Comparison of ENCODE assay signal across 20 mouse cellular contexts in the genomic region with DNA sequence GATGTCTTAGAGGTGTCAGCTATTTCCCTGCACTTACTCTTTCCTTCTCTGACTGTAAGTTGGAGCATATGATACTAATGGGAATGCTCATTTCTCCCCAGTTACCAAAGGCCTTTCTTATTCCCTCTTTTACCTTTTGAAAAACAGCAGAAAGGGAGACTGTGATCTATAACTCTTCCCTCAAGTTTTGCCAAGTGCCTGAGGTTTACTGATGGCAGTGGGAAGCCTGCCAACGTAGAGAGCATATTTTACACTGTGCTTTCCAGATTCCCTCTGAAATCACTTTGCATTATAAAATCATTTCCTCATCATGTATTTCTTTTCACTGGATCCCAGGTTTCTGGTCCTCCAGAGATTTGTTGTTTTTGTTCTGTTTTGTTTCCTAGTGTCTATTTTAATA.
DNase-seq lines count a peak whose midpoint lies in the region; ATAC-seq and TF ChIP-seq lines count a peak whose summit lies in the region.
"Had no signal": no experiment of that assay in that cellular context is flagged by ENCODE, and none has a peak within 500 bp of the region (broad histone marks: within the 10 kb centered on the region; RNA-seq: fewer than 3 reads in every experiment).

No protein-coding gene starts in this region.

- no peaks in the 10 kb centered on the region for H3K27me3 ChIP-seq in embryonic facial prominence, embryonic 14.5 days (replicated peaks; ENCODE audit: control insufficient read depth, insufficient read depth, low read length)
- no peaks in the 10 kb centered on the region for H3K27me3 ChIP-seq in embryonic facial prominence, embryonic 10.5 days (replicated peaks; ENCODE audit: low read depth, poor library complexity, severe bottlenecking)
- H3K27me3 ChIP-seq in hindbrain, postnatal 0 days (ENCODE audit: insufficient read depth, low read length), result no peaks in the 10 kb centered on the region
- no peaks in the 10 kb centered on the region for H3K27me3 ChIP-seq in hindbrain, embryonic 14.5 days (ENCODE audit: control insufficient read depth, insufficient read depth, low read length)
- H3K27me3 ChIP-seq in stomach, embryonic 15.5 days (replicated peaks), result no peaks in the 10 kb centered on the region
- no peaks in the 10 kb centered on the region for H3K27me3 ChIP-seq in stomach, postnatal 0 days (ENCODE audit: control insufficient read depth, insufficient read depth, low read length)
- H3K27me3 ChIP-seq: embryonic facial prominence, embryonic 12.5 days; forebrain, embryonic 13.5 days; heart, embryonic 13.5 days had no signal

- H3K9ac ChIP-seq in embryonic facial prominence, embryonic 14.5 days (ENCODE audit: low read depth, low read length), result no peak overlapping the region
- H3K9ac ChIP-seq in hindbrain, postnatal 0 days (replicated peaks; ENCODE audit: low read length), result no peak overlapping the region
- no peak overlapping the region for H3K9ac ChIP-seq in hindbrain, embryonic 14.5 days
- H3K9ac ChIP-seq in stomach, embryonic 15.5 days, result no peak overlapping the region
- H3K9ac ChIP-seq in stomach, postnatal 0 days (ENCODE audit: low read length), result no peak overlapping the region
- H3K9ac ChIP-seq: embryonic facial prominence, embryonic 12.5 days; forebrain, embryonic 13.5 days; heart, embryonic 13.5 days had no signal

- H3K4me3 ChIP-seq in embryonic facial prominence, embryonic 14.5 days (ENCODE audit: low read depth, low read length), result no peak overlapping the region
- no peak overlapping the region for H3K4me3 ChIP-seq in embryonic facial prominence, embryonic 10.5 days
- no peak overlapping the region for H3K4me3 ChIP-seq in hindbrain, postnatal 0 days (ENCODE audit: low read length)
- no peak overlapping the region for H3K4me3 ChIP-seq in hindbrain, embryonic 14.5 days (replicated peaks; ENCODE audit: low read length)
- no peak overlapping the region for H3K4me3 ChIP-seq in stomach, embryonic 15.5 days (replicated peaks)
- no peak overlapping the region for H3K4me3 ChIP-seq in stomach, postnatal 0 days (ENCODE audit: low read depth, low read length)
- no peak overlapping the region for H3K4me3 ChIP-seq in embryonic fibroblast, embryonic 13.5 days (ENCODE audit: insufficient read depth, low read length)
- H3K4me3 ChIP-seq: embryonic facial prominence, embryonic 12.5 days; forebrain, embryonic 13.5 days; heart, embryonic 13.5 days had no signal

- no peak overlapping the region for H3K27ac ChIP-seq in embryonic facial prominence, embryonic 14.5 days (replicated peaks; ENCODE audit: low read depth, low read length)
- no peak overlapping the region for H3K27ac ChIP-seq in embryonic facial prominence, embryonic 10.5 days (replicated peaks)
- no peak overlapping the region for H3K27ac ChIP-seq in hindbrain, postnatal 0 days
- no peak overlapping the region for H3K27ac ChIP-seq in hindbrain, embryonic 14.5 days
- no peak overlapping the region for H3K27ac ChIP-seq in stomach, embryonic 15.5 days
- H3K27ac ChIP-seq in stomach, postnatal 0 days (replicated peaks), result no peak overlapping the region
- H3K27ac ChIP-seq in embryonic fibroblast, embryonic 13.5 days (ENCODE audit: insufficient read depth, low read length), result peak overlapping the region; percentile 26; the same call in 1 of the 2 replicates
- H3K27ac ChIP-seq: embryonic facial prominence, embryonic 12.5 days; forebrain, embryonic 13.5 days; heart, embryonic 13.5 days had no signal

- no peaks in the 10 kb centered on the region for H3K9me3 ChIP-seq in embryonic facial prominence, embryonic 14.5 days (ENCODE audit: control insufficient read depth, low read length)
- no peaks in the 10 kb centered on the region for H3K9me3 ChIP-seq in embryonic facial prominence, embryonic 10.5 days
- no peaks in the 10 kb centered on the region for H3K9me3 ChIP-seq in hindbrain, postnatal 0 days (ENCODE audit: low read length)
- no peaks in the 10 kb centered on the region for H3K9me3 ChIP-seq in hindbrain, embryonic 14.5 days (ENCODE audit: control insufficient read depth, low read length)
- no peaks in the 10 kb centered on the region for H3K9me3 ChIP-seq in stomach, embryonic 15.5 days
- no peaks in the 10 kb centered on the region for H3K9me3 ChIP-seq in stomach, postnatal 0 days (ENCODE audit: control insufficient read depth, low read length)
- H3K9me3 ChIP-seq: embryonic facial prominence, embryonic 12.5 days; forebrain, embryonic 13.5 days; heart, embryonic 13.5 days had no signal

- TF ChIP-seq EP300 in stomach, postnatal 0 days (optimal IDR thresholded peaks at IDR 0.05), result no peak

- TF ChIP-seq POLR2A in embryonic fibroblast, embryonic 13.5 days (IDR thresholded peaks at IDR 0.05; ENCODE audit: low read depth, low read length), result no peak

- peak; percentile 73 for DNase-seq in embryonic facial prominence, embryonic 14.5 days (ENCODE audit: low spot score)
- no peak for DNase-seq in embryonic facial prominence, embryonic 10.5 days (ENCODE audit: low spot score)
- DNase-seq in hindbrain, postnatal 0 days (ENCODE audit: low spot score), result peak; percentile 20
- no peak for DNase-seq in hindbrain, embryonic 14.5 days (ENCODE audit: low spot score)
- no peak for DNase-seq in stomach, postnatal 0 days (ENCODE audit: low spot score)
- DNase-seq in MN1 (ENCODE audit: low spot score), result no peak
- DNase-seq: cerebellum, adult 11 months; cerebellum, adult 8-10 months; cerebellum, postnatal 14 days; embryo, embryonic 11 days; gastrocnemius, postnatal 36 days; heart, adult 11 months; heart, postnatal 36 days; kidney, adult 11 months had no signal

- WGBS in embryonic facial prominence, embryonic 14.5 days, result 45% methylated on average over 1 of the region's 1 CpGs
- WGBS in embryonic facial prominence, embryonic 10.5 days, result 87% methylated on average over 1 of the region's 1 CpGs
- 34% methylated on average over 1 of the region's 1 CpGs for WGBS in hindbrain, postnatal 0 days
- 42% methylated on average over 1 of the region's 1 CpGs for WGBS in hindbrain, embryonic 14.5 days
- 29% methylated on average over 1 of the region's 1 CpGs for WGBS in stomach, embryonic 15.5 days
- WGBS in stomach, postnatal 0 days, result 28% methylated on average over 1 of the region's 1 CpGs

- H3K36me3 ChIP-seq in embryonic facial prominence, embryonic 14.5 days (ENCODE audit: control insufficient read depth, insufficient read depth, low read length), result no peaks in the 10 kb centered on the region
- H3K36me3 ChIP-seq in embryonic facial prominence, embryonic 10.5 days (replicated peaks), result no peaks in the 10 kb centered on the region
- no peaks in the 10 kb centered on the region for H3K36me3 ChIP-seq in hindbrain, postnatal 0 days (ENCODE audit: insufficient read depth, low read length)
- no peaks in the 10 kb centered on the region for H3K36me3 ChIP-seq in hindbrain, embryonic 14.5 days (replicated peaks; ENCODE audit: control insufficient read depth, insufficient read depth)
- no peaks in the 10 kb centered on the region for H3K36me3 ChIP-seq in stomach, embryonic 15.5 days
- H3K36me3 ChIP-seq in stomach, postnatal 0 days (ENCODE audit: control insufficient read depth, insufficient read depth, low read length), result no peaks in the 10 kb centered on the region
- H3K36me3 ChIP-seq: embryonic facial prominence, embryonic 12.5 days; heart, embryonic 13.5 days had no signal

- no peak overlapping the region for H3K4me2 ChIP-seq in embryonic facial prominence, embryonic 14.5 days (ENCODE audit: low read depth, low read length)
- H3K4me2 ChIP-seq in hindbrain, postnatal 0 days (ENCODE audit: low read depth, low read length), result no peak overlapping the region
- no peak overlapping the region for H3K4me2 ChIP-seq in hindbrain, embryonic 14.5 days (replicated peaks)
- no peak overlapping the region for H3K4me2 ChIP-seq in stomach, embryonic 15.5 days
- H3K4me2 ChIP-seq in stomach, postnatal 0 days (replicated peaks; ENCODE audit: low read depth), result no peak overlapping the region
- H3K4me2 ChIP-seq: embryonic facial prominence, embryonic 12.5 days; forebrain, embryonic 13.5 days; heart, embryonic 13.5 days had no signal

- no peak for TF ChIP-seq CTCF in hindbrain, postnatal 0 days (IDR thresholded peaks at IDR 0.05; ENCODE audit: low read depth)
- no peak for TF ChIP-seq CTCF in stomach, postnatal 0 days (IDR thresholded peaks at IDR 0.05; ENCODE audit: low read depth)
- TF ChIP-seq CTCF in embryonic fibroblast, embryonic 13.5 days (IDR thresholded peaks at IDR 0.05; ENCODE audit: borderline replicate concordance, insufficient read depth, low read length), result no peak

- no peak for ATAC-seq in embryonic facial prominence, embryonic 14.5 days (ENCODE audit: low read depth)
- ATAC-seq in hindbrain, postnatal 0 days, result no peak
- ATAC-seq in hindbrain, embryonic 14.5 days (ENCODE audit: low FRiP score), result no peak
- ATAC-seq in stomach, embryonic 15.5 days (ENCODE audit: insufficient read depth, low FRiP score, low read depth), result peak; percentile 7; the same call in 1 of the 2 replicates
- ATAC-seq in stomach, postnatal 0 days (ENCODE audit: low FRiP score, low TSS enrichment), result no peak
- ATAC-seq: forebrain, embryonic 13.5 days; hindbrain, embryonic 16.5 days had no signal

- no peaks in the 10 kb centered on the region for H3K4me1 ChIP-seq in embryonic facial prominence, embryonic 14.5 days (ENCODE audit: control insufficient read depth, insufficient read depth, low read length)
- no peaks in the 10 kb centered on the region for H3K4me1 ChIP-seq in embryonic facial prominence, embryonic 10.5 days
- no peaks in the 10 kb centered on the region for H3K4me1 ChIP-seq in hindbrain, postnatal 0 days (ENCODE audit: insufficient read depth, low read length)
- no peaks in the 10 kb centered on the region for H3K4me1 ChIP-seq in hindbrain, embryonic 14.5 days (replicated peaks; ENCODE audit: control insufficient read depth, insufficient read depth, low read length)
- H3K4me1 ChIP-seq in stomach, embryonic 15.5 days, result no peaks in the 10 kb centered on the region
- no peaks in the 10 kb centered on the region for H3K4me1 ChIP-seq in stomach, postnatal 0 days (replicated peaks; ENCODE audit: control insufficient read depth, insufficient read depth)
- no peaks in the 10 kb centered on the region for H3K4me1 ChIP-seq in embryonic fibroblast, embryonic 13.5 days (ENCODE audit: control insufficient read depth, insufficient read depth, low read length)
- H3K4me1 ChIP-seq: embryonic facial prominence, embryonic 12.5 days; heart, embryonic 13.5 days had no signal

Comparison
In these comparisons a context has a peak if more than half of its experiments do, and no peak if none do; other contexts are left out.
1. DNase-seq: peak in embryonic facial prominence, embryonic 14.5 days (single experiment) and hindbrain, postnatal 0 days (single experiment); none in embryonic facial prominence, embryonic 10.5 days (single experiment), hindbrain, embryonic 14.5 days (single experiment), stomach, postnatal 0 days (single experiment) and MN1 (single experiment).